Mouse (Mus musculus): ENCODE measurements around the gene Taf1b. TPM values are rescaled to one million over a fixed set of nuclear protein-coding genes. Genes with fewer than 3 reads are reported as not detected.

Gene Taf1b
- polyA plus RNA-seq, 1 experiment = 13.8 TPM

DNA sequence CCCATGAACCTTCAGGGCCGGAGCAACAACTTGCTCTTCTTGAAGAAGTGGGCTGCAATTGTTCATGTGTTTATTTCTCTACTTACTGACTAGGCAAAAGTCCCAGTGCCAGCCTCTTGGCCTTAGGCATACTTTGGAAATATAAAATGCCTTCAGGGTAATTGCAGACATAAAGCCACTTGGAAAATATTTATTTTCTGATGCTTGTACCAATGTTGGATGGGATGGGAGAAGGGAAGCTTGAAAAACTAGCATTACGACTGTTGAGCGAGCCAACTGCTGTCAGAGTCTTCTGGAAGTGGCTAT is 75.1 kb downstream of the Taf1b start:
- H3K4me1 ChIP-seq (ENCODE audit: control insufficient read depth, insufficient read depth, low read length) = no peaks in the 10 kb centered on the region
- H3K27ac ChIP-seq (ENCODE audit: insufficient read depth, low read depth, low read length) = no peak overlapping the region
- H3K4me3 ChIP-seq (ENCODE audit: insufficient read depth, low read length) = no peak overlapping the region
- TF ChIP-seq POLR2A (IDR thresholded peaks at IDR 0.05; ENCODE audit: borderline replicate concordance, low read depth, low read length) (no peak), CTCF (IDR thresholded peaks at IDR 0.05; ENCODE audit: low read depth, low read length) (no peak)

DNA sequence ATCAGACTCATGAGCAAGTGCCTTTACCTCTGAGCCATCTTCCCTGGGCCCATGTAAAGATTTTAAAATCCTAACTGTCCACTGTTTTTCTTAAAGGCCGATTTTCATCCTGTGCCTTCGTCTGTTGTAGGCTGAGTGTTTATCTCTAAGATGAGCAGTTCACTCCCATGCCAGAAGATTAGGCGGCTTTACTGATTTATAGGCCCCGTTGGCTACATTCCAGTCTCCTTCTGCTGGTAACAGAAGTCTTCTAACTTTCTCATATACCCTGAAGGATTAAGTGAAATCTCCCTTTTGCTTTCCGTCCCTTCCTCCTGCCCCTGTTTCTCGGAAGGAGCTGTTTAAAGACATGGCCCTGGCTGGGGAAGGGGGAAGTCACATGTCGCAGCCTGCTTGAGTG is 76.7 kb downstream of the Taf1b start:
- Histone ChIP-seq H3K4me3 (ENCODE audit: insufficient read depth, low read length) (no peak overlapping the region), H3K4me1 (ENCODE audit: control insufficient read depth, insufficient read depth, low read length) (no peaks in the 10 kb centered on the region), H3K27ac (ENCODE audit: insufficient read depth, low read depth, low read length) (no peak overlapping the region)
- TF ChIP-seq POLR2A (IDR thresholded peaks at IDR 0.05; ENCODE audit: borderline replicate concordance, low read depth, low read length) (no peak), CTCF (IDR thresholded peaks at IDR 0.05; ENCODE audit: low read depth, low read length) (no peak)

DNA sequence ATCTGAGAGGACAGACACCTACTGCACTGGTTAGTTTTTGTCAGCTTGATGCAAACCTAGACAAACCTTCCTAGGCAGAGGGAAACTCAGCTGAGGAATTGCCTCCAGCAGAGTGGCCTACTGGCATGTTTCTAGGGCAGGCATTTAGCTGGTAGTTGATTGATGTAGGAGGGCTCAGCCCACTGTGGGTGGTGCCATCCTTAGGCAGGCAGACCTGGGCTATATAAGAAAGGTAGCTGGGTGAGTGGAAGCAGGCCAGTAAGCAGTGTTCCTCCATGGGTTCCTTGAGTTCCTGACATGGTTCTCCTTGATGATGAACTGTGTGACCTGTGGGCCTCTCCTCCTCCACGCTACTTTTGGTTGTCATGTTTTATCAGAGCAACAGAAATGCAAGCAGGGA is 82.3 kb downstream of the Taf1b start:
- TF ChIP-seq CTCF (IDR thresholded peaks at IDR 0.05; ENCODE audit: low read depth, low read length) (no peak), POLR2A (IDR thresholded peaks at IDR 0.05; ENCODE audit: borderline replicate concordance, low read depth, low read length) (no peak)
- H3K4me3 ChIP-seq (ENCODE audit: insufficient read depth, low read length) = no peak overlapping the region
- 0 out of 2 replicates have a peak, but pooled peaks cover 2% of the 10 kb centered on the region for H3K4me1 ChIP-seq (ENCODE audit: control insufficient read depth, insufficient read depth, low read length)
- H3K27ac ChIP-seq (ENCODE audit: insufficient read depth, low read depth, low read length) = no peak overlapping the region

DNA sequence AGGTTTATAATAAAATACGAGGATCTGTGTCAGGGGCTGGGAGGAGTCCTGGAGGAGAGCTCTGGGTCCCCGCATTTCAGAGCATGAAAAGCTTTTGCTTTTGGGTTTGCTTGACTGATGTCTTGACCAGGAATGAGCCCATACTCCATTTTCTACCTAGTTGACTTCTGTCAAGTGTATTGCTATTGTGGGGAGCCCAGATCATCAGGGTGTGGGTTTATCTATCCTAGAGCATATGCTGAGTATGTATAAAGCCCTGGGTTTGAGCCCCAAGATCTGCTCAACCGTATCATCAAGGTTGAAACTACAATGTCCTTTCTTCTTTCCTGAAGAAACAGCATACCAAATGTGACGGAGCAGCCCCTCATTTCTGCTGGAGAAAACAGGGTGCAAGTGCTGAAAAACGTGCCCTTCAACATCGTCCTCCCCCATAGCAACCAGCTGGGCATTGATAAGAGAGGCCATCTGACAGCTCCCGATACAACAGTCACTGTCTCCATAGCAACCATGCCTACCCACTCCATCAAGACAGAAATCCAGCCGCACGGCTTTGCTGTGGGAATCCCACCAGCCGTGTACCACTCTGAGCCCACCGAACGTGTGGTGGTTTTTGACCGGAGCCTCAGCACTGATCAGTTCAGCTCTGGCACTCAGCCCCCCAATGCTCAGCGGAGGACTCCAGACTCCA is 83.0 kb downstream of the Taf1b start:
- Histone ChIP-seq H3K4me1 (ENCODE audit: control insufficient read depth, insufficient read depth, low read length) (0 out of 2 replicates have a peak, but pooled peaks cover 2% of the 10 kb centered on the region), H3K27ac (ENCODE audit: insufficient read depth, low read depth, low read length) (no peak overlapping the region), H3K4me3 (ENCODE audit: insufficient read depth, low read length) (no peak overlapping the region)
- TF ChIP-seq CTCF (IDR thresholded peaks at IDR 0.05; ENCODE audit: low read depth, low read length) (no peak), POLR2A (IDR thresholded peaks at IDR 0.05; ENCODE audit: borderline replicate concordance, low read depth, low read length) (no peak)

DNA sequence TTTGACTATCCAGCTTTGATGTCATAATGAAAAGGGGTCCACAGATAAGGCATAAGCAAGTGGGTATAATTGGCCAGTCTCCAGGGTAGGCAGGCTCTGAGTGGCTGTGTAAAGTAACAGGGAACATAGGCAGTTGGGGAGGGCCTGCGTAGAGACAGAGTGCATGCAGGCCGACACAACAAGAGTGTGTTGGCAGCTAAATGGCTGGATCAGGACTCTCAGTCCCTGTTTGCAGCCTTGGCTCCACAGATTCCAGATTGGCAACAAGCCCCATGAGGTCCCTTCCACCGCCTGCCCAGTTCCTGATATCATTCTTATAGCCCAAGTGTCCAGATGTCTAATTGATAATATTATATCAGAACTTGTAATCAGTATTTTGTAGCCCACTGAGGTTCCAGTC is 85.5 kb downstream of the Taf1b start:
- 0 out of 2 replicates have a peak, but pooled peaks cover 2% of the 10 kb centered on the region for H3K4me1 ChIP-seq (ENCODE audit: control insufficient read depth, insufficient read depth, low read length)
- no peak overlapping the region for H3K4me3 ChIP-seq (ENCODE audit: insufficient read depth, low read length)
- TF ChIP-seq POLR2A (IDR thresholded peaks at IDR 0.05; ENCODE audit: borderline replicate concordance, low read depth, low read length) (no peak), CTCF (IDR thresholded peaks at IDR 0.05; ENCODE audit: low read depth, low read length) (no peak)
- H3K27ac ChIP-seq (ENCODE audit: insufficient read depth, low read depth, low read length) = no peak overlapping the region

DNA sequence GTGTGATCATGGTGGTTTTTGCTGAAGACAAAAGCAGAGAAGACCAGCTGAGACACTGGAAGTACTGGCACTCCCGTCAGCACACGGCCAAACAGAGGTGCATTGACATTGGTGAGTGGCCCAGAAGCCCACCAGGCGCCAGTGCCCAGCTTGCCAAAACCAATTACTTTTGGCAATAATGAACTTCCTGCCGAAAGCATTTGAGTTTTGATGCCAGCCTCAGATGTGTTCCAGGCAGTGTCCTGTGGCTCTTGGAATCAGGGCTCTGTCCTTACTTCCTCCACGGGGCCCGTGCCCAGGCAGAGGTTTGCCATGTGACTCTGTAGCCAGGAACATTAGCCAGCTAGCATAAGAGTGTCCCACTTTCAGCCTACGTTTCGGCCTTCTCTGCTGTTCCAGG is 86.7 kb downstream of the Taf1b start:
- H3K4me1 ChIP-seq (ENCODE audit: control insufficient read depth, insufficient read depth, low read length) = 0 out of 2 replicates have a peak, but pooled peaks cover 2% of the 10 kb centered on the region
- no peak overlapping the region for H3K27ac ChIP-seq (ENCODE audit: insufficient read depth, low read depth, low read length)
- TF ChIP-seq POLR2A (IDR thresholded peaks at IDR 0.05; ENCODE audit: borderline replicate concordance, low read depth, low read length) = no peak
- TF ChIP-seq CTCF (IDR thresholded peaks at IDR 0.05; ENCODE audit: low read depth, low read length) = no peak
- H3K4me3 ChIP-seq (ENCODE audit: insufficient read depth, low read length) = no peak overlapping the region

DNA sequence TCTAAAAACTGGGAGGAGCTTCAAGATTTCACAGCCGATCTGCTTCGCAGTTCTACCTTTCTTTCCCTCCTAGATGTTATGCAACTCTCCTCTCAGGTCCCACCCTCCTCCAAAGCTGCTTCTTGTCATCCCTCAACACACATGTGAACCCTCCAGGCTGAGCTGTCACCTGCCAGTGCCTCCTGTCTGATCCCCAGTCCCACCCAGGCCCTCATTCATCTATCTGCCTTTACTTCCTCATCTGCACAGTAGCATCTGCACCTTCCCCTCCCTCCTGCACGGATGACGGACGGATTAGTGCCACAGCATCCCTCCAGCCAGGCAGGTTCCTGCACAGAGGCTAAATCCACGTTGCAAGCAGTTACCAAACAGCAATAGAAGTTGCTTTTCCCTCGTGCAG is 88.0 kb downstream of the Taf1b start:
- H3K4me1 ChIP-seq (ENCODE audit: control insufficient read depth, insufficient read depth, low read length) = 0 out of 2 replicates have a peak, but pooled peaks cover 2% of the 10 kb centered on the region
- H3K27ac ChIP-seq (ENCODE audit: insufficient read depth, low read depth, low read length) = no peak overlapping the region
- TF ChIP-seq CTCF (IDR thresholded peaks at IDR 0.05; ENCODE audit: low read depth, low read length) (no peak), POLR2A (IDR thresholded peaks at IDR 0.05; ENCODE audit: borderline replicate concordance, low read depth, low read length) (no peak)
- H3K4me3 ChIP-seq (ENCODE audit: insufficient read depth, low read length) = no peak overlapping the region

DNA sequence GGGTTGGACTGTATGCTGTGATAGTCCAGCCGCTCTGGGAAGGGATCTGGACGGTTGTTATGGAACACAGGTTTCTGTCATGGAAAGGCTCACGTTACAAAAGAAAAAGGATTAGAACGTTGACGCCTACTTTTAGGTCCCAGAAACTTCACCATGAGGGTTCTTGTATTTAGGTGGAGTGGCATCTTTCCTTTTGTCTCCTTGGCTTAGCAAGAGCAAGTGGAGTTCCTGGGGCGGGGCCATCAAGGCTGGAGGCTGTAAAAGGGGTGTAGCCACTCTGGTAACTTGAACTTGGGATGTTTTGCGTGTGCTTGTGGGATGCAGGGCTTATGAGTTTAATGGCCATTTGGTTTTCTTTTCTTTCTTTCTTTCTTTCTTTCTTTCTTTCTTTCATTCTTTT is 92.2 kb downstream of the Taf1b start:
- peaks cover 14% of the 10 kb centered on the region for H3K4me1 ChIP-seq (ENCODE audit: control insufficient read depth, insufficient read depth, low read length)
- TF ChIP-seq POLR2A (IDR thresholded peaks at IDR 0.05; ENCODE audit: borderline replicate concordance, low read depth, low read length) = no peak
- no peak overlapping the region for H3K27ac ChIP-seq (ENCODE audit: insufficient read depth, low read depth, low read length)
- no peak overlapping the region for H3K4me3 ChIP-seq (ENCODE audit: insufficient read depth, low read length)

DNA sequence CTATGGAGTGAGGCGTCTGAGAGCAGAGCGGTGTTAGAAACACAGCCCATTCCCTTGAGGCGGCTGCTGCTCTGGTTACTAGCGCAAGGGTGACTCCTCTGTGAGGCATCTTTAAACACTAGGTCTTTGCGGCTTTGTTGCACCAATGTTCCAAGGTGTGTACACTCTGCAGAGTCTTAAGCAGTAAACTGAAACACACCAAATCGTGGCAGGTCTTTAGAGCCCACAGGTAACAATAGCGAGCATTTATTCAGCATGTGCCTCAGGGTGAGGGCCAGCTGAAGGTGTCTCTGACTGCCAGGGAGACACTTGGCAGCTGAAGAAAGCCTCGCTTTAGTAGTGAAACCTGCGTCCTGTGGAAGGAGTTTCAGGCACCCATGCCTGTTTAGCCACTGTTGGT is 93.9 kb downstream of the Taf1b start:
- H3K4me1 ChIP-seq (ENCODE audit: control insufficient read depth, insufficient read depth, low read length) = peaks cover 14% of the 10 kb centered on the region
- no peak overlapping the region for H3K4me3 ChIP-seq (ENCODE audit: insufficient read depth, low read length)
- TF ChIP-seq CTCF (IDR thresholded peaks at IDR 0.05; ENCODE audit: low read depth, low read length) (no peak), POLR2A (IDR thresholded peaks at IDR 0.05; ENCODE audit: borderline replicate concordance, low read depth, low read length) (no peak)
- no peak overlapping the region for H3K27ac ChIP-seq (ENCODE audit: insufficient read depth, low read depth, low read length)

DNA sequence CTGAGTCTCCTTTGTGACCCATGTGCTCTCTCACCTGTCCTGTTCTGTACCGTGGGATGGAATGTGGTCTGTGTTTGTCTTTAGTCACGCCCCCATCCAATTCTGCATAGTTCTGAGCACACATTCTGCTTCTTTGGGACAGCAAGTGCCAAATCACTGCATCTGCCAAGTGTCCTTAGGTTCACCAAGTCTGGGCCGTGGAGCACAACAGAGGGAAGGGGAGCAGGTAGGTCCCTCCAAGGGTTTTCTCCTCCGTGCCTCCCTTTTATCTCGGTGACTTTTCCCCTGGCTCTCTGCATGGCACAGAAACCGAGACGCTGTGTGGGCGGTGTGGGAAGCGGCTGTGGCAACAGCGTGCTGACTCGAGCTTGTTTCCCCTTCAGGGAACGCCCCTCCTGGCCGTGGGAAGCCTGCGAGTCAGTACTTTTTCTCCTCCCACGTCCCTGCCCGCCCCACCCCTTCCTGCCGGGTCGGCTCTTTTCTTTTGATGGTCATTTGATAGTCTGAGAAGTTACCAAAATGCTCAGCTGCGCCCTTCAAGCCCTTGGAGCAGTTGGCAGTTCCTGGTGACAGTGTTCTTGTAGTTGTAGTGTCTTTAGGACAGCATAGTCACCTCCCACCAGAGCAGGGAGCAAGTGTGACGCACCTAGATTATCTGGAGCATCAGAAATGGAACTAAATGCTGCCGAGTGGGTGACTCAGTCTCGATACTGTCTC is 95.0 kb downstream of the Taf1b start:
- Histone ChIP-seq H3K4me1 (ENCODE audit: control insufficient read depth, insufficient read depth, low read length) (peaks cover 14% of the 10 kb centered on the region), H3K4me3 (ENCODE audit: insufficient read depth, low read length) (peak overlapping the region; percentile 66), H3K27ac (ENCODE audit: insufficient read depth, low read depth, low read length) (0 out of 2 replicates have a peak overlapping the region, but pooled peaks have one; percentile 1)
- TF ChIP-seq POLR2A (IDR thresholded peaks at IDR 0.05; ENCODE audit: borderline replicate concordance, low read depth, low read length) = no peak
- TF ChIP-seq CTCF (IDR thresholded peaks at IDR 0.05; ENCODE audit: low read depth, low read length) = no peak

All from bone marrow macrophage, adult 2 months (primary cell).